Mouse (Mus musculus) olfactory bulb, adult 2 months (tissue): ENCODE measurements around the gene Stom.

Experiments
- CTCF ChIP-seq: fragments of 200-500 bp; IDR thresholded peaks from 2 replicates; pipeline ENCODE4 v1.5.1; 2012; ENCODE audit warnings: low read depth, mild to moderate bottlenecking, low read length, moderate library complexity; ENCODE audit not compliant: insufficient read depth
- POLR2A ChIP-seq: fragments of 200-500 bp; IDR thresholded peaks from 2 replicates; pipeline ENCODE4 v1.6.1; 2012; ENCODE audit warnings: mild to moderate bottlenecking, low read depth, low read length, moderate library complexity; ENCODE audit not compliant: insufficient read depth

DNA sequence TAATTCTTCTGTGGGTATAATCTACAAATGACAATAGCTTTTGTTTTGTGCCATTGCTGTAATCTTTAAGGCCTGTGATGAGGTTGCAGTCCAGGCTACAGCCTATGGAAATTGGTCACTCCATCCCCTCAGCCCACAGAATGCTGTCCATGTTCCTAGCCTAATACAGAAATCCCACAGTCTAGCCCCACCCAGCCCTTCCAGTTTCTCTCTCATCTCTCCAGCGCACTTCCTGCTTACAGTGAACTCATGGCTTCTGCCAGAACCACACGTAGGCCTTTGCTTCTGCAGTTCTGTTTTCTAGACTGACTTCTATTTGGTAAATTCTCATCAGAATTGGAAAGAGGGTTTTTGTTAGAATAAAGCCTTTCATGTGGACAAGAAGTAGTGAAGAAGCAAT, 9.2 kb upstream of the Stom start:
- TF ChIP-seq CTCF, result no peak
- no peak for TF ChIP-seq POLR2A
